Mouse (Mus musculus): ENCODE data around the gene Utrn.

Gene Utrn

DNA sequence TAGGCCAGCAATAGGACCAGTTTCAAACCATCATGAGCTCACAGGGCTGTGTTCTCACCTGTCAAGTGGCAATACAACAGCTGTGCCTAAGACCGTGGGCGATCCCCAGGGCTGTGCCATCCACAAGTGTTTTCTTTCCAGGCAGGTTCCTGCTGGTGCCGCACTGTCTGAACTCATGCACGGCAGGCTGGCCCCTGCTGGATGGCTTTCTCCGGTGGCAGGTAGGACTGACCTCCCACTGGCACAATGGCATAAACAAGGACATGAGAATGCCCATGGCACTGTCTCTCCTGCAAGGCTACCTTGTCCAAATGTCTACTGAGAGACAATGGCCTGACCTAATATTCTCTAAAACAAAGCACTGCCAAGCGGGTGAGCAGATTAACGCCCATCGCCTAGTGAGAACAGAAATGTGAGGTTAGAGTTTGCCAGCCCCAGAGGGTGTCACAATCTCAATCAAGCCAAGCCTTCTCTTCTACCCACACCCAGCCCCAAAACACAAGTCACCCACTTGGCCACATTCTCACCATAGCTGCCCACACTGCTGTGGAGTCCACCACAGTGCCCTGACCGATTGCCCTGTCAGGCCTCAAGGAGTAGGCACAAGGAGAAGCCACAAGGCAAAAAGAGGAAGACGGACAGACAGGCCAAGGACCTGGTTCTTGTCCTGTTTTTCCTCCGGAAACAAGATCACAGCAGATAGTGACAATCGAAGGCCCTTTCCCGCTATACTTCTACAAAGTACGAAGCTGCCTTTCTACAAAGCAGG is 32.9 kb downstream of the Utrn start:
- no peak for DNase-seq (ENCODE audit: low read depth)

DNA sequence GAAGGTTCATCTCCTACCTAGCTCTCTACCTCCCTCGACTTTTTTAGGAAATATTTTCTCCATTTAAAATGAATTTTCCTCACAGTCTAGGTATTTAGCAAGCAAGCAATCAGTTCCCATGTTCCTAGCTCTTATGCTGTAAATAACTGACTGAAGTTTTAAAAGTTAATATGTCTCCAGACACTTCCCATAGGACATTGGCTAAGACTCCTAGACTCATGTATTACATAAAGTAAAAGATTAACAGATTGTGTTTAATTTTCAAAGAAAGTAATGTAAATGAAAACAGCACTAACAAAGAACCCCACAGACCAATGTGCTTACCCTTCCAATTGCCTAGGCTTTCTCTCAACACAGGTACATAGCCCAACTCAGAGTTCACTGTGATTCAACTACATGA is 35.0 kb downstream of the Utrn start:
- no peak for DNase-seq (ENCODE audit: low read depth)

DNA sequence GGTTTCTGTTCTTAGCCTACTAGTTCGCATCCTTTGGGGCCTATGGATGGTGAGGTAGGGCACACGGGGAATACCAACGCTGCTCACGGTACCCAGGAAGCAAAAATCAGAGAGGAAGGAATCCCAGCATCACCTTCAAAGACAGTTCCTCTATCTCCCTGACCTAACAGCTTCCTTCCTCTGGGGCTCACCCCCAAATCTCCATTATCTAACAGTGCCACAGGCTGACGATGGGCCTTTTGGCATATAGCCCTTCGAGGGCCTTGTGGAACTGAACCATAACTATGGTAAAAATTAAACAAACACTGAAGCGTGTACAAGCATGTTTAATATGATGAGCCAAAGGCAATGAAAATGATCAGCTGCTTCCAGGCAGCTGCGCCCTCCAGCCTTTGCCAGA is 37.0 kb downstream of the Utrn start:
- DNase-seq (ENCODE audit: low read depth) = no peak

DNA sequence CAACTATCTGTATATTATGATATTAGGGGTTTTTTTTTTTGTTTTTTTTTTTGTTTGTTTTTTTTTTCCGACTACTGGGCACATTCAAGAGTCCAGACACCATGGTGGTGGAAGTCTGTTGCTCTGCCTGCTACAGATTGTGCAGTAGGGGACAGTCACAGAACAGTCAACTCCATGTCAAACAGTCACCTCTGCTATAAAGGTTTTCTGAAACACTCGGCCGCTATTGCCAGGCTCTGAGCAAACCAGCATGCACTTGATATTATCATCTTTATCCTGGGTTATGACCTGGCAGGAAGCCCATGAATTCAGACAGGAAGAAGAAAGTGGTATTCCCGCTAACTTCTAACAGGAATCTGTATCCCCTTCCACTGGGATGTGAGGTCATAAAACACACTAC is 41.4 kb downstream of the Utrn start:
- no peak for DNase-seq (ENCODE audit: low read depth)

DNA sequence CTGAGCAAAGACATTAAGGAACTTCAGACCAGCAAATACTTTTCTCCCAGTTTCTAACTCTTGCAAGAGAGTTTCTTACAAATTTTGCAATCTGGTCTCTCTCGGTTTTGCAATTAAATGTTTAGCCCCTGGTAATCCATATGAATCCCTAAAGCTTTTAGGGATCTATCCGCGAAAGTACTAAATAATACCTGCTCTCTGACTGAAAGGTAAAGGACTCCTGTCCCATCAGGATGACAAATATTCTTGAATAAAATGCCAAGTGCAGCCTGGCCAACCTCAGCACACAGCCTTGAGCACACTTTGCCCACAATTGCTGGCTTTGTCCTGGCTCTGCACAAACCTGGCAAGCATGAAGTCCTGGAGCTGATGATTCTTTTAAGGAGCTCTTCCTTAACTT is 41.9 kb downstream of the Utrn start:
- no peak for DNase-seq (ENCODE audit: low read depth)

DNA sequence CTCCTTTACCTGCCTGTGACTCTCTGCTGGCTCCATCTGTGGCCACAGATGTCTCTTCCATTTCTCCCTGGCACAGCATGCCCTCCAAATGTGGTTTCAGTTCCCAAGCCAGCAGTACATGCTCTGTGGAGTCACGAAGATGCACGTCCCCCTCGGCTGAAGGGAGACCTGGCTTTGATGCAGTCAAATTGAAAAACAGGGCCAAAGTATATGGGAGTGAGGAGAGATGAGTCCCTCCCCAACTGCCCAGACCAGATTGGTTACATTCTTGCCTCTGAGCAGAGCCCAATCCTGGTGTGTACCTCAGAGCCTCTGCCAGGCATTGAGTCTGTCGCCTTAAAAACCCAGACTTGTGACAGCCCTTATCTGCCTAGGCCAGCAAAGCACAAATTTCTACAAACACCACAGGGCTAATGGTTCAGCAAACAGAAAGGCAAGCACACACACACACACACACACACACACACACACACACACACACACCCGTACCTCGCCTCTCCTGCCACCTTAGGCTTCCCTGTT is 42.3 kb downstream of the Utrn start:
- no peak for DNase-seq (ENCODE audit: low read depth)

DNA sequence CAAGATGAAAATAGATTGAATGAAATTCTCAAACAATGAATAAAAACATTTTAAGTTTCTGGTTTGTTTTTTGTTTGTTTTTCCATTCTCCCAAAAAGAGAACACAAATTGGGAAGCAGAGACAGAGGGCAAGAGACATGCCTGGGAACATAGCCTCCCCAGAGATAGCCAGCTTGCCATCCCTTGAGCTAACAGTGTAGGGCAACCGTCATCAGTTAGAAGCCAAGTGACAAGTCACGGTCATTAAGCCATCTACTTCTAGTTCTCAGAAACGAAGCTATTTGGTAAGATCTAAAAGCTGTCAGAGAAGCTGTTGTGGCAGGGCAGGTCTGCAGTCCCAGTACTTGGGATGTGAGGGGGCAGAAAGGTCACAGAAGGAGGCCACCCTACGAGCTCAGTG is 44.8 kb downstream of the Utrn start:
- no peak for DNase-seq (ENCODE audit: low read depth)

DNA sequence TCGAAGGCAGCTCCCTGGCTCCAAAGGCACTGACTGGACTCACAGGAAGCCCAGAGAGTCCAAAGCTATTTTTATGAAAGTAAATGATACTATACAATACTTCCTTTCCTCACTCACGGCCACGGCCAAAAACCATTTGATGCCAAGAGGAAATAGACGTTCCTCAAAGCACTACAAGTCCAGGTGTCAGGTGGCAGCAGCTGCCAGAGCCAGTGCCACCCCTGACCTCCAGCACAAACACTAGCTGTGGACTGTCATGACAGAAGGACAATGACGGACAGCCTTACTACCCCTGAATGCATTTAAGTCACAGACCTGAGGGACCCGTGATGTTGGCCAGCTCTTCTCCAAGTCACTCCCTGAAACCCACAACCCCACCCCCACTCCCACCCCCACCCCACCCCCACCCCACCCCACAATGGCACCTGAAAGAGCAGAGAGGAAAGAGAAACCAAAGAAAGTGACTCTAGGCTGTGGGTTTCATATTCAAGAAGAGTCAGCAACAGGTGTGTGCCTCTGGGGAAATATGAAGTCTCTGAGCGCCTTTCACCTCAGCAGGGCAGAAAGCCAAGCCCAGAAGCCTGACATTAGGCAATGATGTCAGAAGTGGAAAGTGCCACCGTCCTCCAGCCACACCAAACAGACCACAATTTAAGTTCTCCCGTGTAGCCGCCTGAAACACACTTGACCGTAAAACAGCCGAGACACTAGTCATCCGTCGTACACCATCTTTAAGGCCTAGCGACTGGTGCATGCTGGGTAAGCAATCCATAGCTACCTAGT is 45.5 kb downstream of the Utrn start:
- peak; percentile 83 for DNase-seq (ENCODE audit: low read depth)

DNA sequence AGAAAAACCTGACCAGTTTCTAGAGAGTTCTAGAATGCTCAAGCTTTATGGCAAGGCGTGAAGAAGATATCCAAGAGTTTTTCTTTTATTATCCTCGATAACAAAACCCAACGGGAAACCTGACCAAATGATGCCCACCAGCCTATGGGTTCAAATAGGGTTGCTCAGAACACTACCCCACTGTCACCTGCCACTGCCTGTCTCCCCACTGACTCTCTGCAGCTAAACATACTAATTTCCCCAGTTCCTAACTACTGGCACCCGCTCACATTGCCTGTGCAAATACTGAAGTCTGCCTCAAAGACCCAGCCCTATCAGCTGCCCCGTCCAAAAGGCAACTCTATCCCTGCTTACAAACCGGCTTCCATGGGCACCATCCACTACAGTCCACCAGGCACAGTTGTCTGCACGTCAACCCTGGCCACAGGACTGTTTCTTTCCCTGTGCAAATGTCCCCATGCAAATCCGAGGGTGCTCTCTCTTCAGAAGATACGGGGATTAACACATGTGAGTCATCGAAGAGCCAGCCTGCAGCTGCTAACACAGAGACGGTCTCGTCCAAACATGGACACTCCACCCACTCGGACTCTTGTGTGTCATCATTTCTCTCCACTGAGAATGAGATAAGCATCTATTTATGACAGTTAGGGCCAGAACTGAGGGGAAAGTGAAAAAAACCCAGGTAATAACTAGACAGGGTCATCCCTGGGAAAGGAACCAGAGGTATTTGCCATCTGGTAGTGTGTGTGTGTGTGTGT is 48.0 kb downstream of the Utrn start:
- DNase-seq (ENCODE audit: low read depth) = no peak

DNA sequence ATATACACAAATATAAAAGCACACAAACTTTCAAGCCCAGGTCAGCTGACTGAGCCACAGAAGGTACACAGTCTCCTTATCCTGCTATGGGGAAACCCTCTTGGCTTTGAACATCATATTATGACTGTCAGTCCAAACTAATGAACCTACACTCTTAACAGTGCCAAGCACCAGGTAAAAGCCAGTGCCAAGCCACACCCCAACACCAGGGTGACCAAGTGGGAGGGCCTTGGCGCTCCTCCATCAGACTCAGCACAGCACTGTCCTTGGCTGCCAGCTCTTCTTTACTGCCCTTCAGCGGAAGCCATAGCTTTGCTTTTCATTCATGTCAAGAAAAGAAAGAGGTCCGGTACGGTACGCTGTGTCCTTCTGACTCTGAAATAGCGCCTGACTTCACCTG is 51.8 kb downstream of the Utrn start:
- DNase-seq (ENCODE audit: low read depth) = no peak

DNA sequence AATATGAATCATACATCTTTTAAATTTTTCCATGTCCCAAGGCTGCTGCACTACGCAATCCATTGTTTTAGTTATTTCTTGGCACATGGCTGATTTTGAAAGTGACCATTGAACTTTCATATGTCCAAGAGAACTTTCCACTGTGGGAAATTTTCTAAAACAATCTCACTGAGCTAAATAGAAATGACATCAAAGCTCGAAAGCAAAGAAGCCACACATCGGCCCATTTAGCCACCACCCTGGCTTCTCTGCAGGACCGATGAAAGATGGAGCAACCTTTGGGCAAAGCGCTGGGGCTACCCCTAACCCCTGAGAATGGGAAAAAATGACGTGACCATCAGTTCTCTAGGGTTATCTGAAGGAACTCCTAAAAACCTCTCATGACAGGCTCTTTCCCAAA is 52.6 kb downstream of the Utrn start:
- DNase-seq (ENCODE audit: low read depth) = no peak

DNA sequence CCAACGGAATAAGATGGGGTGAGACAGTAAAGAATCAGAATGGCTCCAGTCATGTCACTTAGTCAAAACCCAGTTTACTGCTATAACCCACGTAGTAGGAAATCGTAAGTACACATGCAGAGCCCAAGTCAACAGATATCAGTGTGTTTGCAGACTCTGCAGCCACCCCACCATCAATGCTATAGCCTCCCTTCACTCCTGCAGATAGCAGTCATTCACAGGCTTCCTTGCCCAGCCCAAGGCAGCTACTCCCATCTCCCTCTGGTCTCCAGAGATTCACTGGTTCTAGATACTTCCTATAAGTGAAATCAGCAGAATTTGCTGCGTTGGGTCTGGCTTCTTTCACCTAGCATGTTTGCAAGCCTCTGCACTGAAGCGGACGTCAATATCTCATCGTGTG is 54.8 kb downstream of the Utrn start:
- no peak for DNase-seq (ENCODE audit: low read depth)

DNA sequence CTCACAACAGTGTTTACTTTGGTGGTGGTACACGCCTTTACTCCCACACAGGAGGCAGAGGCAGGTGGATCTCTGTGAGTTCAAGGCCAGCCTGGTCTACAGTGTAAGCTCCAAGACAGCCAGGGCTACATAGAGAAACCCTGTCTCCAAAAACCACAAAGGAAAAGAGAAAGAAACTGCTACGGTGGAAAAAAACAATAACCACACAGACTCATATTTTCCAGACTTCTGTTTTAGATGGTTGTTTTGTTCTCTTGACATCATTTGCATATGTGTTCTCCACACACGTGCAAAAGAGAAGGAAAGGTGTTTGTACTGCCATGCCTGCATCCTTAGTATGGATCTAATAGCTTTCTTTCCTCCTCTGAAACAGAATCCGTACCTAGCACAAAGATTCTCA is 55.3 kb downstream of the Utrn start:
- no peak for DNase-seq (ENCODE audit: low read depth)

DNA sequence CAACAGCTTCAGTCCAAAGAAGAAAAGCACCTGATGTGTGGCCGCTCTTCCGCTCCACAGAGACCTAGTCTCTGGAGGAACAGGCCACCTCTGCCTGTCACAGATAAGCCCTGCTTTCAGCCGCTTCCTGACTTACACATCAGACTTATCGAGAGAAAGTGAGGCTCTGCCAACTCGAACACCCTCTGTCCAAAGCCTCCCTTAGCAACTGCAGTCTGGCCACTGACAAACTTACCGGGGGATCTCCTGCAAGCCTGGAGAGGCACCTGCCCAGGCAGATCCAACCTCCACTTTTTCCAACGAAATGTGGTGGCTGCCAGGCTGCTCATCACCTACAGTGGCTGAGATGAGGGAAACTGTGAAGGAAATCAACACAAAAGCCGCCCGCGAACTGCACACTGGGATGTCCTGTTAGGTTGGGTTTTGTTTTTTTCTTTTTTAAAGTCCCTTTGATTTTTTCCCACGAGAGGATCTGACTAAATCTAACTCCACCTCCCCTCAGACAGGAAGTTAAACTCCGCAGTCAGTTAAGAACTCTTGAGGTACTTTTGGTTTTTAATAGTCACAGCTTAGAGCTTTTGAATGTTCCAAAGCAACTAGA is 55.9 kb downstream of the Utrn start:
- peak; percentile 91 for DNase-seq (ENCODE audit: low read depth)

DNA sequence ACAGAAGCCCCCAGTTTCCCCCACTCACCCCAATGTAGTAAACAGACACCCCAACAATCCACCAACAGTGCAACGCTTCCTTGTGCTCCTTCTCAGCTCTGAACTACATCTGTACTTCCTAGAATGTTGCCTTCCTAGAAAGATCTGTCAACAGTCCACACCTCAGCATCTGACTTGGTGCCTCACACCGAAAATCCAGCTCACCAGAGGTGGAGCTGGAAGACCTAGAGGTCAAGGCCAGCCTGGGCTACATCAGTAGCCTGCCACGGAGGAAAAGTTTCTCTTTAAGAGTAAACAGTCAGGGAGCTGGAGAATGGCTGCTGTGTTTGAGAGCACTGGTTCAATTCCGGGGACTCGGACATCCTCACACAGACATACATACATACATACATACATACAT is 56.5 kb downstream of the Utrn start:
- DNase-seq (ENCODE audit: low read depth) = no peak

DNA sequence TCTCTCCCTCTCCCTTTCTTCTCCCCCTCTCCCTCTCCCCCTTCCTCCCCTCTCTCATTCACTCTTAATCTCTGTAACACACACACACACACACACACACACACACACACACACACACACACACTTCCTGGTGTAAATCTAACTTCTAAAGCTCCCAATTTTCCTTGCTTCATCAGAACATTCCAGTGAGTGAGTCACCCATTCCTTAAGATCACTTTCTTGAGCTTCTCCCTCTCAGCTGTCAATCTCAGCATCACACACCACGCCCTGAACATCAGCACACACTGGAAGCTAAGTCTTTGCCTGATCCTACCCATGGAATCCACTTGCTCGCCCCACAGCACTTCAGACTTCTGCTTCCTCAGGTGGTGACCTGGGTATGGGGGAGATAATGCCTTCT is 58.3 kb downstream of the Utrn start:
- DNase-seq (ENCODE audit: low read depth) = peak; percentile 40

DNA sequence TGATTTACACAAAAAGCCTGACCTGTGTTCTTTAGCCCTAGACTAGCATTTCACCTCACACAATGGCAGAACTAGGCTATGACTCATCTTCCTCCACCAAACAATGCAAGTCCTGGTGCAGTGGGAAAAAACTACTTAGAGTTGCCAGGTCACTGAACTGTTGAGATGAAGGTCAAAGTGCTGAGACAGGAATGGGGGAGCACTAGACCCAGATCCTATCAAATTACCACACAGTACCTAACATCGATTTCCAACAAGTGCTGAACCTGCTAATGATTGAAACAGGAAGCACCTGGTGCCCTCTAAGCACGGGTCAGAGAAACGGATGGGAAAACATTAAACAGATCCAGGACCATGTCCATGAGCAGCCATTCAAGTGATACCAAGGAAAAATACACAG is 59.5 kb downstream of the Utrn start:
- DNase-seq (ENCODE audit: low read depth) = peak; percentile 27

DNA sequence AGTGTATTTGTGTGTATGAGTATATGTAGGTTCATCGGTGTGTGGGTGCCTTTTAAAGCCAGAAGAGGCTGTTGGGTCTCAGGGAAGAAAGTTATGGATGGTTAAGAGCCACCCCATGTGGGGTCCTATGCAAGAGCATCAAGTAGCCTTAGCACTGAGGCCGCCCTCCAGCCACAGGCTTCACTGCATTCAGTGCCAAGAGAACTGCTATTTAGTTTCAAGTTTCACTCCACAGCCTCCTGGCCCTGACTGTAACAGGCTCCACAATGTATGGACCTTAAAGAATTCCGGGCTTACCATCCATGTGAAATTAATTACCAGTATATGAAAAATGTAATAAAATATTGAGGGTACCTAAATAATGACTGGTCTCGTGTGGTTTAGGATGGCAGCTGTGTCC is 60.7 kb downstream of the Utrn start:
- DNase-seq (ENCODE audit: low read depth) = no peak

DNA sequence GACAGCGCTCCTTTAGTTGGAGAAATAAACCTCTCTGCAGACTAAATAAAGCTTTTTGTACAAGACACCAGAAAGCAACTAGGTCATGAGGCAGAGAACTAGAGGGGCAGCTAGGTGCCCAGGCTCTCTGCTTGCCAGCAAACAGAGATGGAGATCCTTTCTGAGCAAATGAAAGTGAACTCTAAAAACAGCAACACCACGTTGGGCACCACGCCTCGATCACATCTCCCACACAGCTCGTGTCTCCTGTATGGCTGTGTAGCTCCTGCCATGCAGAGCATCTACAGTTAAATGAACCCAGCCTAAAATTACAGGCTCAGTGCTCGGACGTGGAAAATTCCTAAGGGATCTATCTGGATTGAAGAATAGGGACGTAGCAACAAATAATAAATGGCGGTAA is 61.5 kb downstream of the Utrn start:
- DNase-seq (ENCODE audit: low read depth) = no peak

DNA sequence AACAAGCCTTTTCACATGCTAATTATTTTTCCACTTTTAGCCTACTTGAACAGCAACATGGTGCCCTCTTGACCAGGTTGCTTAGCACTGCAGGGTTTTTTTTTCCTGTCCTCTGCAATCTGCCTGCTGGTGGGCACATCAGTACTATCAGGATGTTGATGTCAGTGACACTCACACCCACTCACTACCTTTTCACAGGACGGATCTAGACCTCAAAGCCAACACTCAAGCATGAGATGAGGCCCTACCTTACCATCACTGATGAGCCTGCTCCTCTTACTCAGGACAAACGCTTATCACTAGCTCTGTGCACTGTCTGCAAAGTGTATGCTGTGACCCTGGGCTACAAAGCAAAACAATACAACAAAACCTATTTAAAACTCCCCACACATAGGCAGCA is 63.3 kb downstream of the Utrn start:
- DNase-seq (ENCODE audit: low read depth) = peak; percentile 60

DNA sequence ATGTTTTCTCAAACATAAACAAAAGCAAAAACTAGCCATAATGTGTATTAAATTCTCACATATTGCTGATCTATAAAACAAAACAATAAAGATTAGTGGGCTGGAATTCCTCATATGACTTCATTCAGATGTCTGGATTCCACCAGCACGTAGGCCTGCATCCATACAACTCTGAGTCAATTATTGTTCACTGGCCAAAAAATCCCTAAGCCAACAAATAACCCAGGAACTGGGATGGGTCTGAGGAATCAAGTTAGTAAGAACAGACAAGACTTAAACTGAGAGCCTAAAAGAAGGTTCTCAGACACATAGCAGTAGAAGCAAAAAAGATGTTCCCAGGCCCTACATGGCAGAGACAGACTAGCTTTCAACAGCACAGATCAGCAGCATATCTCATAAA is 65.2 kb downstream of the Utrn start:
- DNase-seq (ENCODE audit: low read depth) = no peak

DNA sequence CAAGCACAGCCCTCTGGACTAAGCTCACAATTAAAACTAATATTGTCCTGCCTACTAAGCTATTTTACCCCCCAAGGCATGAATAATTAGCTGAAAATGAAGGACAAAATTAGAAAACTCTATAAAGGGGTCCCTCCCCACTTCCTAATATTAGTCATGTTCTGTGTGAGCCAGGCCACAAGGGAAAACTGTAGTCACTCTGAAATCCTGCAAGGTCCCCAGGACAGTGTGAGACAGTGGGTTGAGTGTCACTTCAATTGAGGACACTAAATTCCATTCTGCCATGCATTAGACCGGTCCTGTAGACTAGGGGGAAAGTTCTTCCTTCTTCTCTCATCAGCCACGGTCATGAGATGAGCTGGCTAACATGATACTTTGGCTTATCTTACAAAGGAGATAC is 69.7 kb downstream of the Utrn start:
- no peak for DNase-seq (ENCODE audit: low read depth)

Measured in naive thymus-derived CD4-positive, alpha-beta T cell, adult 2 months (primary cell).